Mouse (Mus musculus): ENCODE measurements around the gene Col1a2. TPM values are rescaled to one million over a fixed set of nuclear protein-coding genes. Genes with fewer than 3 reads are reported as not detected.

Gene Col1a2
- total RNA-seq, 2 experiments from 2014 or later: 127 to 394 TPM

DNA sequence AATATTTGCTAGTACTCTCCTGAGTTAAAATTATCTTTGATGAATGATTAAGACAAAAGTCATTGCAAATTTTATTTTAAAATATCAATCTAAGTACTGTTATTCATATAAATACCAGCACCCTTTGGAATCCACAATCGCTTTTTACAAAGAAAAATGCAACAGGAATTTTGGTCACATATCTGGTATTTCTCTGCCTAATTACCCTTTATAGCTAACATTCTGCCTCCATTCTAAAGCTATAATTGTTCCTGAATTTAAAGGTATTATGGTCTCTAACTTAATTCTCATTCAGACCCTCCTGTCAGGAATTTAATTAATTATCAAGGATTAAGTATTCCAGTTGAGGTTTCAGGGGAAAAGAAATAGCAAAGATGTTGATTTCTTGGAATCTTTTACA lies 28.3 kb downstream of the Col1a2 start:
- DNase-seq: no peak
- Histone ChIP-seq H3K27ac (no peak overlapping the region; the same call in 1 of the 2 replicates), H3K4me3 (no peak overlapping the region)
- no peak for TF ChIP-seq CTCF (IDR thresholded peaks at IDR 0.05)
- intact Hi-C loops (cut with DNase I): no loop called here

DNA sequence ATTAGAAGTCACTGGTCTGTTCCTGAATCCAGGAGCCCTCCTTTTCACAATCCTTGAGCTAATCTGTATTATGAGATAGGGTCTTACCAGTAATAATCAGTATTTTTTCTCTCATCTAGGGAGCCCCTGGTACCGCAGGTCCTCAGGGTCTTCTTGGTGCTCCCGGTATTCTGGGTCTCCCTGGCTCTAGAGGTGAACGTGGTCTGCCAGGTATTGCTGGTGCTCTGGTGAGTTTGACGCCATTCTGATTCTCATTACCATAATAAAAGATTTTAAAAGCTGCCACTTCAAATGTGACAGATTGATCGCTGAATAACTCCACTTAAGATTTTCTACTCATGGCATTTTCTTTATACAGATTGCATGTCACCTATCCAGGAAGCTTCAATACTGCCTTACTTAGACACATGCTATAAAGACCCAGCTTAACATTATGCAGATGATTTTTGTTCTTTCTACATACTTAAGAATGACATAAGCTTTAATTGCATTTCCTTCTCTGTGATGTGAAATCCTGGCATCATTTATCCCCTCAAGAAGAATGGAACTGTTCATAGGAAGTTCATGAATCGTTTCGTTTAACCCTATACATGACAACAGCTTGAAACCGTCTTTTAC lies 30.0 kb downstream of the Col1a2 start:
- no peak for DNase-seq
- Histone ChIP-seq H3K27ac (no peak overlapping the region; the same call in 1 of the 2 replicates), H3K4me3 (no peak overlapping the region)
- TF ChIP-seq CTCF (IDR thresholded peaks at IDR 0.05): no peak
- intact Hi-C loops (cut with DNase I): no loop called here

DNA sequence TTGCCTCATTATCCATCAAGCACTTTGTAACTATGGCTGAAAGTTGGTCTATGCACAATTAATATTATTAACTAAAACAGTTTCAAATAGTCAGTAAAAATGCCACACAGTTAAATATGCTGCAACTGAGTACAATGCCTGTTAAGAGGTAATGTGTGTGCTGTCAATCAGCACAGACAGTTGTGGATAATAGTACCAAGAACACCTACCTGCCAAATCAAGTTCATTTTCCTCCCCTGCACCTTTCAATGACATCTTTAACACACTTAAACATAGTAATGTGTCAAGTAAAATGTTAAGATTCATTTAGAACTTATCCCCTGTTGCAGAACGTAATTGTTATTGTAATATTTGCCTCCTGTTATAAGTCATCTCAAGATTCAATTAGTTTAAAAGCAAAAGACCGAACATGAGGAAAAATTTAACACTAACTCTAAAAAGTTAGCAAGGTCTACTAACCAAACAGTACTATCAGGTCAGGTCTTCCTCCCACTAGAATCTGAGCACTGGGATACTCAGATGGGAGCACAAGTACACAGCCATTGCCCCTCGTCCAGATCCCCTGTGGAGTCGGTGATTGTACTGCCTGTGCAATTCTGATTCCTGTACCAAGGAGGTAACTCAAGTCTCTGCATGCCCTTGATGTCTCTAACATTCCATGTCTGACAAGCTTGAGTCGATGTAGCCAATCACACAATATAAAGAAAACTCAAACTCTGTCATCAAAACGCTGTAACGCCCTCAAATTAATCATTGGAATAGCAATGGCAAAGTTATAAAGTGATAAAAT lies 37.5 kb downstream of the Col1a2 start:
- Histone ChIP-seq H3K27ac (no peak overlapping the region), H3K4me3 (no peak overlapping the region)
- no peak for TF ChIP-seq CTCF (IDR thresholded peaks at IDR 0.05)
- intact Hi-C loops (cut with DNase I): loop anchor here (5.0 kb wide), 1 partner anchor 570 kb away; no protein-coding TSS in a partner anchor
- DNase-seq: no peak

DNA sequence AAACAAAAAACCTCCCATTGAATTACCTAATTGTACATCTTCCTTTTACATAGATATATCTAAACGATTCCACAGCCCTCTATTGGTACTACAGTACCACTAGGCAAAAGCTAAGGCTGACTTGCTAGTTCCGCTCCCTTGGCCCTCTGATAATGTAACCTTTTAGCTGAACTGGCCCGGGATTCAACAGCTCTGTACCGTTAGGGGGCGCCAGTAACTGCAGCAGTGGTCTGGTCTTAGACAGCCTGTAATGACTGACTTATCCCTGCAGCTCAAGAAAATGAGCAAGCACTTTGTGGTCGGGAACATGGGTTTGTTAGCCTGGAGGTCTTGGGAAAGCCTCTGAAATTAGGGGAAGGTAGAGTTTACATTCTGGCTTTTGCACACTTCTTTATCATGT lies 39.9 kb downstream of the Col1a2 start:
- Histone ChIP-seq H3K4me3 (no peak overlapping the region), H3K27ac (no peak overlapping the region)
- intact Hi-C loops (cut with DNase I): loop anchor here (5.0 kb wide), 1 partner anchor 568 kb away; no protein-coding TSS in a partner anchor
- TF ChIP-seq CTCF (IDR thresholded peaks at IDR 0.05): peak; percentile 69
- DNase-seq: peak; percentile 63

DNA sequence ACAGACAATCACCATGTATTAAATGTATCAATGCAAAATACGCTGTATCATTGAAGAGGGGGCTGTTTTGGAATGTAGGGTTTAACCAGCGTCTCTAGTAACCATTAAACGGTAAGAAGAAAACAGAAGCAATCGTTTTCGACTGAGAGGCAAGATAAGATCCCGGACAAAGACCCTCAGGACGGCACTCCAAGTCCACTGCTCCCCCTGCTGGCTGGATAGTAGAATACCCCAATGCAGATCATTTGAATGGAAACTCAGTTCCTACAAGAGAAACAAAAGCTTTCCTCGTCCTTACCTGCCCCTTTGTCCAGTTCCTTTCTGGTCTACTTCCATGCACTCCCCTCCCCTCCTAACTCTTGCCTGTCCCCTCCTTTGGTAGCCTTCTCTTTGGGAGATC lies 41.1 kb downstream of the Col1a2 start:
- DNase-seq: peak; percentile 64
- intact Hi-C loops (cut with DNase I): loop anchor here (5.0 kb wide), 2 partner anchors 133 to 842 kb away; no protein-coding TSS in a partner anchor
- Histone ChIP-seq H3K27ac (no peak overlapping the region), H3K4me3 (no peak overlapping the region)
- peak; percentile 91 for TF ChIP-seq CTCF (IDR thresholded peaks at IDR 0.05)

DNA sequence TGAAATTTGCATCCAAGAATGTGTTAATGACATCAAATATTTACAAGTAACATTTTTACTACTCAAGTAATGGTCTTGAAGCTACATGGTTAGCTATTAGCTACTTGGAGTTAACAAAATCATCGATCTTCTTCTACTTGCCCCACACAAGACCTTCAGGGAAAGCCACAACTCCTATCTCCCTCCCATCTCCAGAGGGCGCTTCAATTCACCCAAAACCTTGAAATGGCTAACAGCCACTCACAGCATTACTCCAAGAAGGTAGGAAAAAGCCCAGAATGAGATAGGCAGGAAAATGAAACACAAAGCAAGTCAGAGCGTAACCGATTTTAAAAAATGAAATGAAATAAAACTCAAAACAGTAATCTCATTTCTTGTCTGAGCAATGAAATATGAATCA lies 44.3 kb downstream of the Col1a2 start:
- peak; percentile 51 for TF ChIP-seq CTCF (IDR thresholded peaks at IDR 0.05)
- intact Hi-C loops (cut with DNase I): loop anchor here (5.0 kb wide), 2 partner anchors 137 to 838 kb away; no protein-coding TSS in a partner anchor
- Histone ChIP-seq H3K27ac (no peak overlapping the region), H3K4me3 (no peak overlapping the region)
- DNase-seq: no peak

- H3K4me3 ChIP-seq: no peak overlapping the region
- TF ChIP-seq CTCF (IDR thresholded peaks at IDR 0.05): no peak
- DNase-seq: no peak
- intact Hi-C loops (cut with DNase I): loop anchor here (5.0 to 10.0 kb wide), 4 partner anchors 138 to 837 kb away; partner anchors contain the start of genes Peg10 and Sgce
- H3K27ac ChIP-seq: no peak overlapping the region
Measured at GRCm38 (mm10) chr6:4549846-4550548, 45.4 kb downstream of the Col1a2 start.

DNA sequence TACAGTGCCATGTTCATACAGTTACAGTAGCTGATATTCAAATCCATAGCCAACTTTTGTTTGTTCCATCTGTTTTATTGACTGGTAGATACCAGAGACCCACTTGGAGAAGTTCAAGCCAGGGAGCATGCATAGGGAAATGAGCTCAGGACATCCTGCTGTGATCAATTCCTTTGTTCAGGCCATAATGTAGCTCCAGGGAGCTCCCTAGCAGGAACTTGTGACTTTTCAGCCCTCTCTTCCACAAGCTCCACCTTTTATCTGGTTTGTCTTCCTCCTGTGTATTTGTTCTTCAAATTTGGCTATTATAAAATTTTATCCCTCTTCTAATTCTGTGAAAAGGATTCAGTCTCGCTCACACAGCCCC lies 45.9 kb downstream of the Col1a2 start:
- intact Hi-C loops (cut with DNase I): loop anchor here (10.0 kb wide), 2 partner anchors 154 to 194 kb away; partner anchors contain the start of genes Peg10 and Sgce
- no peak for TF ChIP-seq CTCF (IDR thresholded peaks at IDR 0.05)
- Histone ChIP-seq H3K4me3 (no peak overlapping the region), H3K27ac (no peak overlapping the region)
- DNase-seq: no peak

DNA sequence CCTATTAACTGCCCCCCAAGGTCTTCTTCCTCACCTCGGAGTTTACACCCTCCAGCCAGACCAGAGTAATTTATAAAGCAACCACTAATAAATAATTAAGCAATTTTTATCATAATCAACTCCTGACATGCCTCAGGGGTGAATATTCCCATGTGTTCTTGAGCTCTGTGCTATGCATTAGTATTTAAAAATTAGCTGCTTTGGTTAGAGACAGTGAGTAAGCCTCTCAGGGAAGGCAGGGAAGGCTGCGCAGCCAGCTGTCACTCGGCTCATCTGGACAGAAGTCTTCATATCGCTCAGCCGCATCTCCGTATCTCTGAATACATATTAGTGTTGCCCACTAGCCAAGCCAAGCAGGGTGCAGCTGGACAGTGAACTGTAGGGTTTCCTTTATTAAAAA lies 50.8 kb downstream of the Col1a2 start:
- intact Hi-C loops (cut with DNase I): loop anchor here (10.0 kb wide), 2 partner anchors 149 to 189 kb away; partner anchors contain the start of genes Peg10 and Sgce
- TF ChIP-seq CTCF (IDR thresholded peaks at IDR 0.05): no peak
- Histone ChIP-seq H3K4me3 (no peak overlapping the region), H3K27ac (no peak overlapping the region)
- DNase-seq: no peak

- no peak overlapping the region for H3K27ac ChIP-seq
- H3K4me3 ChIP-seq: no peak overlapping the region
- no peak for DNase-seq
- no peak for TF ChIP-seq CTCF (IDR thresholded peaks at IDR 0.05)
- intact Hi-C loops (cut with DNase I): loop anchor here (2.0 to 10.0 kb wide), 3 partner anchors 148 to 554 kb away; partner anchors contain the start of genes Peg10 and Sgce
Measured at GRCm38 (mm10) chr6:4557086-4557485, 52.5 kb downstream of the Col1a2 start.

DNA sequence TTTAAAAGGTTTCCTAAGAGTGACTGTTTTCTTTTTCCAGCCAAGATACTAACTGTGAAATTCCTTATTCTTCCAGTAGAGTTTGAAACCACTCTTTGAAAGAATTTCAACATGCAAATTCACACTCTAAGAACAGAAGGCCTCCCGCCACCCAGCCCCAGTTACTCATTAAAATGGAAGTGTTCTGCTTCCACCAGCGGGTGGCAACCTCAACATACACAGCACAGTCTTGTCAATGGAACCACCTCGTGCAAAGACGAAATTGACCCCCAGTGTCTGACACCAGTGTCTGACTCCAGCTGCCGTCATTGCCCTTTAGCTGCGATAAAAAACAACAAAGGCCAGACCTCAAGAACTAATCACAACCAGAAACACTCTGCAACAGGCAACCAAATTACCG lies 53.1 kb downstream of the Col1a2 start:
- Histone ChIP-seq H3K4me3 (no peak overlapping the region), H3K27ac (no peak overlapping the region)
- peak; percentile 66 for TF ChIP-seq CTCF (IDR thresholded peaks at IDR 0.05)
- DNase-seq: peak; percentile 37
- intact Hi-C loops (cut with DNase I): loop anchor here (2.0 to 10.0 kb wide), 3 partner anchors 147 to 553 kb away; partner anchors contain the start of genes Peg10 and Sgce

- H3K27ac ChIP-seq: no peak overlapping the region
Measured at GRCm38 (mm10) chr6:4561156-4561555, 56.5 kb downstream of the Col1a2 start.

More at GRCm38 (mm10) chr6:4561156-4561555, 56.5 kb downstream of the Col1a2 start:
- peak; percentile 44 for DNase-seq
- intact Hi-C loops (cut with DNase I): no loop called here
- no peak for TF ChIP-seq CTCF (IDR thresholded peaks at IDR 0.05)
- H3K4me3 ChIP-seq: no peak overlapping the region

All from gastrocnemius, adult 2 months (tissue).